Mouse (Mus musculus): ENCODE results near the gene Clstn3. TPM values are rescaled to one million over a fixed set of nuclear protein-coding genes. Genes with fewer than 3 reads are reported as not detected.
"Not testable (repeated sequence)": the region's sequence is repeated elsewhere in the genome, so short reads cannot be mapped to it uniquely, and the experiment has no call there.

Gene Clstn3
- total RNA-seq, 2 experiments from 2014 or later: 0.49 to 1.5 TPM

DNA sequence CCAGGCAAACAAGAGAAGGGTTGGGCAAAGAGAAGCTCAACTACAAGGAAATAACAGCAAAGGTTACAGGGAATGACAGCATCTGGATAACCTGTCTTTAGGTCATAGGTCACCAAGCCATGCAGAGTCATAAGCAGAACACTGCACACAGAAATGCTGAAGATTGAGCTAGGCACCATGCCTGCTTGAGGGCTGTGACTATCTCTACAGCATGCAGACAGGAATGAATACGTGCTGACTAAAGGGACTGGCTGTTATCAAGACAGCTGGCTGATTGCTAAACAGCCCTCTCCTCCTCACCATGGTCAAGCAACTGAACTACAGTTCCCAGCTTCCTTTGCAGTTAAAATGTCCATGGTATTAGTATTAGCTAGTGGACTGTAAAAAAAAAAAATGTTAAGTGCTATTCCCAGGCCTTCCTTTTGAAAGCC is 40.5 kb downstream of the Clstn3 start:
- no peak for DNase-seq (ENCODE audit: low spot score)
- intact Hi-C loops (cut with DNase I): no loop called here

- DNase-seq (ENCODE audit: low spot score): no peak
Measured at GRCm38 (mm10) chr6:124418686-124419085, 45.9 kb downstream of the Clstn3 start.

GRCm38 (mm10) chr6:124415347-124416088 is 49.1 kb downstream of the Clstn3 start:
- peak; percentile 55 for DNase-seq (ENCODE audit: low spot score)
- intact Hi-C loops (cut with DNase I): loop anchor here (5.0 kb wide), 1 partner anchor 67 kb away; no protein-coding TSS in a partner anchor

More at GRCm38 (mm10) chr6:124418686-124419085, 45.9 kb downstream of the Clstn3 start:
- intact Hi-C loops (cut with DNase I): loop anchor here (5.0 kb wide), 1 partner anchor 64 kb away; no protein-coding TSS in a partner anchor

DNA sequence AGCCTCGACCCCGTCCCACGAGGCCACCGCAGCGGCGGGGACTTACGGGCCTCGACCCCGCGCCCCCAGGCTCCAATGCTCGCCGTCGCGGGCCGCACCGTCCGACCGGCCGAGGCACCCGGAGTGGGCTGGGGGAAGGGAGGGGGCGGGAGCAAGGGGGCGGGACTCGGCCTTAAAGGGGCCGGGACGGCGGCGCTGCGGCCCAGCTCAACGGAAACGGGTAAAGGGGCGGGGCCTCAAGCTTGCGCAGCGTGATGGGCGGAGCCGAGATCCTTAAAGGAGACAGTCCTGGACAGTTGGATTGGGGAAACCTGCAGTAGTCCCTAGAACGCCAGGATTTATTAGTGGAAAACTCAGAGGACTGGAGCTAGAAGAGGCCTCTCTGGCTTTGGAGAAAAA is 49.7 kb downstream of the Clstn3 start, which contains the start of gene Pex5:
Gene Pex5 (minus strand): TSS at position 141 of the 399 bp plus-strand sequence.
- DNase-seq (ENCODE audit: low spot score): peak; percentile 92
- intact Hi-C loops (cut with DNase I): loop anchor here (5.0 kb wide), 1 partner anchor 67 kb away; no protein-coding TSS in a partner anchor

DNA sequence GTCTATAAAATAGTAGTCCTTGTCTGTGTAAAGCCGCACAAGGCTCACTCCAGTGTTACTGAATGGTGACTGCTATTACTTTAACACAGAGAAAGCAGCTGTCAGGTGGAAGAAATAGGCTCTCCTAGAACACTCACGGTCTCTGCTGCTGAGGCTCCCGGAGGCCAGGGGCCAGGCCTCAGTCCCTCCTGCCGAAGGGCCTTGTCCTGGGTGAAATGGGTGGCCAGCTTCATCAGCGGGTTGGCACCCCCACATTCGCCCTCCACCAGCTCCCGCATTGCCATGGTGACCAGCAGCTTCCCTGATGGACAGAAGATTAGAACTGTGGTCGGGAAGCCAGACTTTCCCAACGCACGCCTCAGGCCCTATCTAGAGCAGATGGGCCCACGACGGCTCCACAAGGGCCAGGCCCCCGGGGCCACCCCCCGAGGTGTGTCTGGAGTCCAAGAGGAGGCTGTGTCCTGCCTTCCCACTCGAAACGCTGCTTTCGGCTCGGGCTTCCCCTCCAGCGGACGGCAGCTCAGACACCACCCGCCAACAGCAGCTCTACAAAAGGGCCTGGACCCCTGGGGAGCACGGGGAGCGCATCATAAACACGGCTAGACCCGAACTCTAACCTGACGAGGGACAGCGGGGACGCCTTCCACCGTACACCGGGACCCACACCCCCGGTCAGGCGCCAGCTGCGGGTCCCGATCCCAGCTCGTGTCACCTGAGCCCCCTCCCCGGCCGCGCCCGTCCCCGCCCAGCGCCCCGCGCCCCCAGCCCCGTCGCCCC is 50.3 kb downstream of the Clstn3 start:
- DNase-seq (ENCODE audit: low spot score): peak; percentile 13
- intact Hi-C loops (cut with DNase I): no loop called here

DNA sequence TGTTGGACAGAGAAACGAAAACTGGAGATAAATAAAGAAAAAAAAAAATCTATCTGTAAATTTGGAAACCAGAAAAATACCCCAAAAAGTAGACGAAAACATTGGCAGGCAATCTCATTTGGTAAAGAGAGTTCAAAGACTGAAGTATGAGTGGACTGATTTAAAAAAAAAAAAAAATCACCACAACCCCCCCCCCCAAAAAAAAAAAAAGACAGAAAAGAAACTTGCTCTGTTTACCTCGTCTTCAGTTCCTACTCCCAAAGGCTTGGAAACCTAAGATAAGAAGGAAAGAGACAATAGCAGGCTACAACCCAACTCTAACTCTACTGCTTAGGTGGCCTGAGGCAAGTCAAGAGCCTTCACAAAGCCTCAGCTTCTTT is 50.8 kb downstream of the Clstn3 start:
- intact Hi-C loops (cut with DNase I): no loop called here
- DNase-seq (ENCODE audit: low spot score): no peak

DNA sequence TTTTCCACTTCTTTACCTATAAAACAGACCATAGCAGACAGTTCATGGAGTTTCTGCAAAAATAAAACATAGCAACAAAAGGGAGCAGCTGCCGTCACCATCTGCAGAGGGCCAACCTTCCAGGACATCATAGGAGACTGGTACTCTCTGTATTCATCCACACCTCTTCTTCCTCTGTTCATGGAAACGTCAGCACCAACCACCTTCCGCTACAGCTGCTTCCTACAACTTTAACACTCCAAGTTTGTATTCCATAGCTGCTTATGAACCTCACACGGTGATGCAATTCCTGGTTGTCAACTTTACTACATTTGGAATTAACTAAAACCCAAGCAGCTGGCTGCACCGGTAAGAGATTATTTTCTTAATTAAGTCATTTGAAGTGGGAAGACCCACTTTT is 56.2 kb downstream of the Clstn3 start:
- intact Hi-C loops (cut with DNase I): no loop called here
- DNase-seq (ENCODE audit: low spot score): no peak

- intact Hi-C loops (cut with DNase I): no loop called here
- no peak for DNase-seq (ENCODE audit: low spot score)
Measured at GRCm38 (mm10) chr6:124407180-124407579, 57.4 kb downstream of the Clstn3 start.

DNA sequence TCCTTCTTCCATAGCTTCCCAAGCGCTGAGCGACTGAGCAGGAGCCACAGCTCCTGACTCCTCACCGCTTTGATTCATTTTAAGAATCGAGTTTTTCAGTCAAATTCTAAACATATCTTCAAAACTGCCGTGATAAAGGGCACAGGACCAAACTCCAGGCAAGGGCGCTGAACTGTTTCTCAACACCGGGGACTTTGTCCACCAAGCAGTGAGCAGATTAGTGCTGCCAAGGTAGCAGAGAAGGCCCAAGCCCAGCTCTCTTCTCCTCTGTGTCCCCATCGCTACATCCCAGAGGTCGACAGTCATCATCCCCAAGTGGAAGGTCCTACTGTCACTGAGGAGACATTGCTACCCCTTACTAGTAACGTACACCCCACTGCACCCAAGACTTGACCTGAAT is 58.3 kb downstream of the Clstn3 start:
- intact Hi-C loops (cut with DNase I): no loop called here
- no peak for DNase-seq (ENCODE audit: low spot score)

- no peak for DNase-seq (ENCODE audit: low spot score)
- intact Hi-C loops (cut with DNase I): no loop called here
Measured at GRCm38 (mm10) chr6:124399738-124400137, 64.9 kb downstream of the Clstn3 start.

- DNase-seq (ENCODE audit: low spot score); intact Hi-C loops (cut with DNase I): not testable (repeated sequence)
Measured at GRCm38 (mm10) chr6:124394991-124395390, 69.6 kb downstream of the Clstn3 start.

Other genes with a start within 250 kb of the Clstn3 start
- gene Vmn2r27, start 232.9 kb downstream of the Clstn3 start, total RNA-seq (2021): not detected
- gene Cd163, start 160.1 kb downstream of the Clstn3 start, total RNA-seq (2021): 10 to 100 TPM; 16.4 to 20.0 TPM
- gene Pex5, start 49.7 kb downstream of the Clstn3 start, total RNA-seq (2021): 10 to 100 TPM; 26.2 to 26.9 TPM
- gene C1rl, start 28.3 kb upstream of the Clstn3 start, total RNA-seq (2021): 1 to 10 TPM; 1.1 to 1.3 TPM
- 10 to 100 TPM; 10.7 to 11.6 TPM for gene C1ra, start 47.6 kb upstream of the Clstn3 start, total RNA-seq (2021)
- gene C1s1, start 77.6 kb upstream of the Clstn3 start, total RNA-seq (2021): 10 to 100 TPM; 20.2 to 22.7 TPM
- 1 to 10 TPM in 1 of 2 experiments, under 1 TPM in 1; 0.95 to 1.3 TPM for gene C1rb, start 105.5 kb upstream of the Clstn3 start, total RNA-seq (2021)
- gene C1s2, start 171.3 kb upstream of the Clstn3 start, total RNA-seq (2021): under 1 TPM; 0.48 to 0.62 TPM
- 10 to 100 TPM; 39.6 to 43.9 TPM for gene Lpcat3, start 198.2 kb upstream of the Clstn3 start, total RNA-seq (2021)
- 10 to 100 TPM; 72.5 to 75.1 TPM for gene Emg1, start 247.4 kb upstream of the Clstn3 start, total RNA-seq (2021)
- 100 to 1,000 TPM; 322 to 323 TPM for gene Phb2, start 247.5 kb upstream of the Clstn3 start, total RNA-seq (2021)

All from heart, postnatal 25 days (tissue).